Comparison of ENCODE assay signal across 8 mouse cellular contexts in genomic region chr14:79003576-79003975, GRCm38 (mm10).
A peak's percentile ranks its signal among the peaks of the same experiment; 100 is the strongest.
DNase-seq lines count a peak whose midpoint lies in the region; ATAC-seq and TF ChIP-seq lines count a peak whose summit lies in the region.
"Had no signal": no experiment of that assay in that cellular context is flagged by ENCODE, and none has a peak within 500 bp of the region (broad histone marks: within the 10 kb centered on the region; RNA-seq: fewer than 3 reads in every experiment).

No protein-coding gene starts in this region.

- 55% methylated on average over 1 of the region's 1 CpGs for WGBS in hindbrain, embryonic 11.5 days
- WGBS in hindbrain, embryonic 14.5 days, result 65% methylated on average over 1 of the region's 1 CpGs
- WGBS in thymus, adult 2 months, result 84% methylated on average over 1 of the region's 1 CpGs
- 33% methylated on average over 1 of the region's 1 CpGs for WGBS in forebrain, embryonic 15.5 days

- no peaks in the 10 kb centered on the region for H3K4me1 ChIP-seq in hindbrain, embryonic 11.5 days (replicated peaks; ENCODE audit: control insufficient read depth, insufficient read depth, low read length)
- H3K4me1 ChIP-seq in hindbrain, embryonic 14.5 days (replicated peaks; ENCODE audit: control insufficient read depth, insufficient read depth, low read length), result no peaks in the 10 kb centered on the region
- no peaks in the 10 kb centered on the region for H3K4me1 ChIP-seq in thymus, adult 2 months (replicated peaks; ENCODE audit: control insufficient read depth, insufficient read depth, low read length)
- H3K4me1 ChIP-seq in embryonic fibroblast, embryonic 13.5 days (ENCODE audit: control insufficient read depth, insufficient read depth, low read length), result no peaks in the 10 kb centered on the region
- H3K4me1 ChIP-seq in forebrain, embryonic 15.5 days, result 0 out of 2 replicates have a peak, but pooled peaks cover 3% of the 10 kb centered on the region

- H3K4me3 ChIP-seq in hindbrain, embryonic 11.5 days (ENCODE audit: low read depth, low read length), result no peak overlapping the region
- H3K4me3 ChIP-seq in hindbrain, embryonic 14.5 days (replicated peaks; ENCODE audit: low read length), result no peak overlapping the region
- no peak overlapping the region for H3K4me3 ChIP-seq in thymus, adult 2 months (ENCODE audit: control insufficient read depth, insufficient read depth, low read length)
- no peak overlapping the region for H3K4me3 ChIP-seq in embryonic fibroblast, embryonic 13.5 days (ENCODE audit: insufficient read depth, low read length)
- H3K4me3 ChIP-seq in forebrain, embryonic 15.5 days, result no peak overlapping the region

- DNase-seq in hindbrain, embryonic 11.5 days (ENCODE audit: low spot score), result peak; percentile 24
- DNase-seq in hindbrain, embryonic 14.5 days (ENCODE audit: low spot score), result no peak
- peak; percentile 14 for DNase-seq in thymus, adult 2 months
- no peak for DNase-seq in thymus, postnatal 0 days (ENCODE audit: low spot score)
- DNase-seq in right cerebral cortex, postnatal 36 days (ENCODE audit: low spot score in 2 of 2), result no peak
- DNase-seq: kidney, adult 8-10 months had no signal

- H3K4me2 ChIP-seq in hindbrain, embryonic 11.5 days (replicated peaks; ENCODE audit: low read depth, low read length), result no peak overlapping the region
- H3K4me2 ChIP-seq in hindbrain, embryonic 14.5 days (replicated peaks), result no peak overlapping the region
- no peak overlapping the region for H3K4me2 ChIP-seq in forebrain, embryonic 15.5 days (replicated peaks)

- no peaks in the 10 kb centered on the region for H3K36me3 ChIP-seq in hindbrain, embryonic 11.5 days (ENCODE audit: control insufficient read depth, insufficient read depth, low read length)
- no peaks in the 10 kb centered on the region for H3K36me3 ChIP-seq in hindbrain, embryonic 14.5 days (replicated peaks; ENCODE audit: control insufficient read depth, insufficient read depth)
- H3K36me3 ChIP-seq in thymus, adult 2 months (ENCODE audit: control insufficient read depth, insufficient read depth, low read length), result no peaks in the 10 kb centered on the region
- no peaks in the 10 kb centered on the region for H3K36me3 ChIP-seq in forebrain, embryonic 15.5 days

- TF ChIP-seq CTCF in thymus, adult 2 months (IDR thresholded peaks at IDR 0.05; ENCODE audit: borderline replicate concordance, control insufficient read depth, extremely low read depth, insufficient read depth, low read length, poor library complexity), result no peak
- TF ChIP-seq CTCF in embryonic fibroblast, embryonic 13.5 days (IDR thresholded peaks at IDR 0.05; ENCODE audit: borderline replicate concordance, insufficient read depth, low read length), result peak; percentile 46; the same call in 1 of the 2 replicates

- no peaks in the 10 kb centered on the region for H3K9me3 ChIP-seq in hindbrain, embryonic 11.5 days (ENCODE audit: control insufficient read depth, low read length)
- no peaks in the 10 kb centered on the region for H3K9me3 ChIP-seq in hindbrain, embryonic 14.5 days (ENCODE audit: control insufficient read depth, low read length)
- no peaks in the 10 kb centered on the region for H3K9me3 ChIP-seq in forebrain, embryonic 15.5 days

- H3K27me3 ChIP-seq in hindbrain, embryonic 11.5 days (ENCODE audit: control insufficient read depth, insufficient read depth, low read length), result no peaks in the 10 kb centered on the region
- H3K27me3 ChIP-seq in hindbrain, embryonic 14.5 days (ENCODE audit: control insufficient read depth, insufficient read depth, low read length), result no peaks in the 10 kb centered on the region
- no peaks in the 10 kb centered on the region for H3K27me3 ChIP-seq in thymus, adult 2 months (ENCODE audit: control insufficient read depth, insufficient read depth, low read length)
- no peaks in the 10 kb centered on the region for H3K27me3 ChIP-seq in forebrain, embryonic 15.5 days

- ATAC-seq in hindbrain, embryonic 11.5 days (ENCODE audit: low FRiP score), result no peak
- ATAC-seq in hindbrain, embryonic 14.5 days (ENCODE audit: low FRiP score), result no peak
- ATAC-seq in forebrain, embryonic 15.5 days (replicated peaks), result no peak

- H3K27ac ChIP-seq in hindbrain, embryonic 11.5 days (ENCODE audit: low read depth, low read length), result no peak overlapping the region
- no peak overlapping the region for H3K27ac ChIP-seq in hindbrain, embryonic 14.5 days
- no peak overlapping the region for H3K27ac ChIP-seq in thymus, adult 2 months (ENCODE audit: control insufficient read depth, insufficient read depth, low read length)
- H3K27ac ChIP-seq in embryonic fibroblast, embryonic 13.5 days (ENCODE audit: insufficient read depth, low read length), result no peak overlapping the region
- H3K27ac ChIP-seq in forebrain, embryonic 15.5 days (replicated peaks), result no peak overlapping the region

- TF ChIP-seq POLR2A in thymus, adult 2 months (IDR thresholded peaks at IDR 0.05; ENCODE audit: control insufficient read depth, extremely low read depth, insufficient read depth, low read length, poor library complexity), result no peak
- TF ChIP-seq POLR2A in embryonic fibroblast, embryonic 13.5 days (IDR thresholded peaks at IDR 0.05; ENCODE audit: low read depth, low read length), result no peak

- H3K9ac ChIP-seq in hindbrain, embryonic 11.5 days (ENCODE audit: low read depth, low read length), result no peak overlapping the region
- H3K9ac ChIP-seq in hindbrain, embryonic 14.5 days, result no peak overlapping the region
- H3K9ac ChIP-seq in forebrain, embryonic 15.5 days (replicated peaks), result no peak overlapping the region

Comparison
In these comparisons a context has a peak if more than half of its experiments do, and no peak if none do; other contexts are left out.
1. DNase-seq: peak in hindbrain, embryonic 11.5 days (single experiment) and thymus, adult 2 months (single experiment); none in hindbrain, embryonic 14.5 days (single experiment), thymus, postnatal 0 days (single experiment) and right cerebral cortex, postnatal 36 days (0 of 2).